Mouse (Mus musculus): Measurements from ENCODE around the gene Macf1. TPM values are rescaled to one million over a fixed set of nuclear protein-coding genes. Genes with fewer than 3 reads are reported as not detected.
"Not testable (repeated sequence)": the region's sequence is repeated elsewhere in the genome, so short reads cannot be mapped to it uniquely, and the experiment has no call there.

The Macf1 gene
- total RNA-seq, 2 experiments from 2014 or later = 49.0 to 55.4 TPM

DNA sequence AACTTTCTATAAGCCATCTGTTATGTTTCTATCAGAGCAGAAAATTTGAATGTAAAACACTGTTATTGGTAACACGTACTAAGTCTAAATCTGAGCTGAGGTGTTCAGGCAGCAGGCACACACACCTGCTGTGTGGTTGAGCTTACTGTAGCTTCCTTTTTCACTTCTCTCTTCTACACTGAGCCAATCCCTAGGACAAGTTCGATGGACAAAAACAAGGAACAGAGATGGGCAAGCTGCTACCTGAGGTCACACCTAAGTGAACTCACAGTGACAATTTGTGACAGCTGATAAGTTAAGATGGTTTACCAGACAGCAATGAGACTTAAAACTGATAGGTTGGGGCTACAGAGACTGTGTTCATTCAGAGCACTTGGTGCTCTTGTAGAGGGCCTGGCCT lies 125.7 kb downstream of the Macf1 start:
- DNase-seq (ENCODE audit: low spot score) = no peak

DNA sequence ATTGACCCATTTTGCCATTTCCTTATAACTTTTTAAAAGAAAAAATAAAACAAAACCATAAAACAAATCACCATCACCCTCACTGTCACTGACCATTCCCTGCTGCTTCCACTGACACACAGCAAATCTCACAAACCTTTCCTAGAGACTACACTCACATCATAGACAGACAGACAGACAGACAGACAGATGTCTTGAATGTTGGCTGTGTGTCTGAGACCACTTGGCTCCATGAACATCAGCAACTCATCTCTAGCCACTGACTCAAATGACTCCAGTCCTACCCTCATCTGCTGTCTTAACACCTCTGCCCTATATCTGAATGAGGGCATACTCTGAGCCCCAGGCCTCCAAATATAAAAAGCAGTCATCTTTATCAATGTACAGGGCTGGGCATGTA lies 128.9 kb downstream of the Macf1 start:
- DNase-seq (ENCODE audit: low spot score) = no peak

DNA sequence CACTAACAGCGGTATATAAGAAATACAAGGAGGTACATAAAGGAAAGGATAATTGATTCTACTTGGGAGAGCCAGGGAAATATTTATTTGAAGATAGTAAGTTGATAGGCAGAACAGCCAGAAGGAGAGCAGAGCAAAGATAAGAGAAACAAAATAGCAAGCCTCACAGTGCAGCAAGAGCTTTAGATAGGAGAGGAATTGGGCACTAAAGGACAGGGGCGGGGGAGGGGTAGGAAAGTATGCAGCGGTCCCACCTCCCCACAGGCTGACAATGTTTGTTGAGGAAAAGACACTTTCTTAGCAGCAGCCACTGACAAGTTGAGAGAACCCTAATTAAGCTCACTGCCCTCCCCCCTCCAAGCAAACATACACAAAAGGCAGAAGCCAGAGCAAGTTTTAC lies 131.5 kb downstream of the Macf1 start:
- no peak for DNase-seq (ENCODE audit: low spot score)

DNA sequence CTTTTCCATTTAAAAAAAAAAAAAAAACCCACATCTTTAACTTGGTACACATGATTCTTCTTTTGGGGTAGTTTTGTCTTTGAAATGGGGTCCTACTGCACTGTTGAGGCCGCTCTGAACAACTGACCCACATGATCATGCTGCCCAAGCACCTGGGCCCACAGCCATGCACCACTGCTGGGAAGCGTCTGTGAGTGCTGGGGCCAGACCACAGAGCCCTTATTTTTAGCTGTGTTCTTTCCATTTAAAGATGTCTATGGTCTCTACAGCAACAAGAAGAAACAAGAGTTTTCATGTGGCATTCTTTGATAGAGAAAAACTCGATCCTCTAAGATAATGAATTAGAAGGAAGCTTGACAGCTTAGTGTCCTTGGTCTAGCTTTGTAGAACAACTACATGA lies 135.8 kb downstream of the Macf1 start:
- DNase-seq (ENCODE audit: low spot score) = no peak

DNA sequence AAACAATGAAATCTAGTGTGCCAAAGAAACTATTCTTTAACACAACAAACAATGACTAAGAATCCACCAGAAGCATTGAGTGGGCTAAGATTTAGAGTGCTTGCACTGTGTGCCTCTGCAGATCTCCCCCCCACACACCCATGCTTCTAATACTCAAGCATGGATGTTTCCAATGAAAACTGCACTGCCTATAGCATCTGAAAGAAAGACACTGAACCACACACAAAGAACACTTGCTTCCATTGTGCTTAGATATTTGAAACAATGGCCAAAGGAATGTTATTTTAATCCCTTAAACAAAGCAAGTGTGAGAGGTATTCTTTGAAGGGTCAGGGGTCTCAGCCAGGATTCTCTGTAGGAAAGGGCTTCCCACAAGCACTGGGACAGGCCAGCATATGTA lies 140.5 kb downstream of the Macf1 start:
- DNase-seq (ENCODE audit: low spot score) = no peak

DNA sequence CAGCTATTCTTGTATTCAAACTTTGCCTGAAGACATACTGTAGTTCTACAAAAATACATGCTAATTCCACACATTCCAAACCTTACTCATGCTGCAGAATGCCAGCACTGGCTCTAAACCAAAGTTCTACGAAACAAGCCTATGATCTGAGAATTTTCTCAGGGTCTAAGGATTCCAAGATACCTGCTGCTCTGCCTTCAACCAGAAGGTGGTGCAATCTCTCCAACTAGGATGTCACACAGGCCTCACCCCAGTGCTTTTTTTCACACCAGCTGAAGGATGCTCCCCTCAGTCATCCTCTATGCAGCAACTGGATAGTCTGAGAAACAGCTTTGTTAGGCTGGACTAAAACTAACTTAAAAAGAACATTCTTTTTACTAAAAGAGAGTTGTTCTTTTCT lies 148.9 kb downstream of the Macf1 start:
- DNase-seq (ENCODE audit: low spot score) = peak; percentile 64

DNA sequence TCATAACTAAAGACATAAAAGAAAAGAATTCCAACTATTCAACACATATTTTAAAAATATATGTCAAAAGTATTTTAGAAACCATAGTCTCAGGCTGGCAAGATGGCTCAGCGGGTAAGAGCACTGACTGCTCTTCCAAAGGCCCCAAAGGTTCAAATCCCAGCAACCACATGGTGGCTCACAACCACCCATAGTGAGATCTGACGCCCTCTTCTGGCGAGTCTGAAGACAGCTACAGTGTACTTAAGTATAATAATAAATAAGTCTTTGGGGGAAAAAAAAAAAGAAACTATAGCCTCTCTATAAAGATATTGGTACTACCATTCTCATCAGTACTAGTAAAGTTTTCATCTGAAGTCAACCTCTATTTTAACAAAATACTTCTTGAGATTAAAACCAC lies 152.2 kb downstream of the Macf1 start:
- no peak for DNase-seq (ENCODE audit: low spot score)

DNA sequence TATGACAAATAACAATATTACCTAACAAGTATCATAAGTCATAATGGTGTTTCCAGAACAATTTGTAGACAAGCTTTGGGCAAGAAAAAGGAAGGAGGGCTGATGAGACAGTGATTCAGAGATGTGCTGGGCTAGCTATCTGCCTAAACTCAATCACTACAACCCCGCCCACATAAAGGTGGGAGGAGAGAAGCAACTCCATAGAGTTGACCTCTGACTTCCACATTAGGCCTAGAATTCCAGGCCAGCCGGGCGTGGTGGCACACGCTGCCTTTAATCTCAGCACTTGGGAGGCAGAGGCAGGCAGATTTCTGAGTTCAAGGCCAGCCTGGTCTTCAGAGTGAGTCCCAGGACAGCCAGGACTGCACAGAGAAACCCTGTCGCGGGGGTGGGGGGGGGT lies 153.2 kb downstream of the Macf1 start:
- DNase-seq (ENCODE audit: low spot score) = no peak

DNA sequence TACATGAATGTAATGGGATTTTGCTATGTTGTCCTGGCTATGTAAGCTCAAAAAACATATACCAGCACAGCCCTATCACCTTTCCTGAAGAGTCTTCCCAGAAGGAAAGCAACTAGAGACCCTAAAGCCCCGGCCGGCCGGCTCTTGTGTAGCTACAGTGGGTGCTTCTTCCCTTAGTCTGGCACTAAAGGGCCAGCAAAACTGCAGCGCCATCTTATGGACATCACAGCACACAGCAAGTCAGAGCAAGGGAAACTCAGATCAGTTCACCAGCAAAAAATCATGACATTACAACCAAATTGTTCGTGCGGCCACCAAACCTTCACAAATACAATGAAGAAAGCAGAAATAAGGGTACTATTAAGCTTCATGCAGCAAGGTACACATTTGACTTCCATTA lies 154.9 kb downstream of the Macf1 start:
- peak; percentile 44 for DNase-seq (ENCODE audit: low spot score)

DNA sequence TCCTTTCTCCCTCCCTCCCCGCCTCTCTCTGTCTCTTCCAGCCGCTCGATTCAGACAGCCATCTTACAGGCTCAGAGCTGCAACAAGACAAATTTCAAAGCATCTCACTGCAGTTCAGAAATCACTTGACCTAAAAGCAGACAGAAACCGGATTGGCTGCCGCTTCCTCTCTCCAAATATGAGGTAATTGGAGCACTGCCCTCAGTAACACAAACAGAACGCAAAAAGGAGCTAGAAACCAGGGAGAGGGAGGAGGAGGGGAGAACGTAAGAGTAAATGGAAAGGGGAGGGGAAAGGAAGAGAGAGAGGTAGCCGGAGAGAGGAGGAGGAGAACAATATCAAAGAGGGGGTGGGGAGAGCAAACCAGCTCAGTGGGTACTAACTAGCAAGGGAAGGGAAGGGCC lies 156.6 kb downstream of the Macf1 start:
- DNase-seq (ENCODE audit: low spot score) = peak; percentile 22

DNA sequence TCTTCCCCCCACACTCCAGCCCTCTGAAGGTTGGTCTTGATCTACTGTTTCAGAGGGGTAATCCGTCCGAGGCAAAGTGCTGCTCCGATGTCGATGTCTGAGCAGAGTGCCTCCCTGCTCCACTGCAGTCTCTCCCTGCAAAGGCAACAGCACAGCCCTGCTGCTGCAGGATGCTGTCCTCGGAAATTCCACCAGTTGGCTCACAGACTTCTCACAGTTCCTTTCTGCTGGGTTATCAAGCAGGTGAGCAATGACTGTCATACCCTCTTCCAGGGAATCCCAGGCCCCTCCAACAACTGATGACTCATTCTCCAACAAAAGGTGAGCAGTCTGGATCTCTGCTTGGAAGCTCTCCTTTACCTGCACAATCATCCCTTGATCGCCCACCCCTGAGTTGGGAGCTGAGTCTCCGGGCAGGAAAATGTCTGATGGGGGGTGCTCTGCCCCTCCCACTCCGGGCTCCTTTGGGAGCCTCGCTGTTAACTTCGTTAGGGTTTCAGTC lies 157.3 kb downstream of the Macf1 start:
- no peak for DNase-seq (ENCODE audit: low spot score)

DNA sequence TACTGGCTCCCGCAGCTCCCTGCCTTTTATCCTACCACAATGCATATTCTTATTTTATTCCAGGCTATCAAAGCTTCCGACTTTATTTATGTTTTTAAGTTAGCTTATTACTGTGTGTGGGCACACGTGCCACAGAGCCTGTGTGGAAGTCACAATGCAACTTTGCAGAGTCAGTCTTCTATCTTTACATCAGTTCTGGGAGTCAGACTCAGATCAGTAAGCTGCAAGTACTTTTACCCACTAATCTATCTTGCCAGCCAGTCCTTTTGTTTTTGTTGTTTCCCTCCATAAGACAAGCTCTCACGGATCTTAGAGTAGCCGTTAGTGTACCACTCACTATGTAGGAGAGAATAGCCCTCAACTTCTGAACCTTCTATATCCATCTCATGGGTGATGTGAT lies 159.4 kb downstream of the Macf1 start:
- no peak for DNase-seq (ENCODE audit: low spot score)

DNA sequence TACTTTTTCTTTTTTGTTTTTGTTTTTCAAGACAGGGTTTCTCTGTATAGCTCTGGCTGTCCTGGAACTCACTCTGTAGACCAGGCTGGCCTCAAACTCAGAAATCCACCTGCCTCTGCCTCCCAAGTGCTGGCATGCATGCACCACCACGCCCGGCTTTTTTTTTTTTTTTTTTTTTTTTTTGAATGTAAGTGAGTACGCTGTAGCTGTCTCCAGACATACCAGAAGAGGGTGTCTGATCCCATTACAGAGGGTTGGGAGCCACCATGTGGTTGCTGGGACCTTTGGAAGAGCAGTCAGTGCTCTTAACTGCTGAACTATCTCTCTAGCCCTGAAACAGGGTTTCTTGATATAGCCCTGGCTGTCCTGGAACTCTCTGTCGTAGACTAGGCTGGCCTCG lies 164.0 kb downstream of the Macf1 start:
- not testable (repeated sequence) for DNase-seq (ENCODE audit: low spot score)

DNA sequence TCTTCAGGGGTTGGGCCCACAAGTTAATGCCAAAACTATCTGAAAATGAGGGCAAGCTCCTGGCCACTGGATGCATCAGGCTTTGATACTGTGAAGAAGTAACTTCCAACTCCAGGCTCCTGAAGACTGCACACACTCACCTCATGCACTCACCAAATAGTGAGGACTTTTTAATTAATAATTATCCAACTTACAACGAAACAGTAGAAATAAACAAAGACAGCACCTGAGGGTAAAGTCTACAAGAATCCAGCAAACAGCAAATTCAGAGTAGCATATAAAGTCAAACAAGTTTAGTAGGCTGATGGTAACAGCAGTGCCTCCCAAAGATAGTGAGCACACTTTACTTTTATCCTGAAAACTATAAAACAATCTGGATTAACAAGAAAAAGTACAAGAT lies 168.5 kb downstream of the Macf1 start:
- no peak for DNase-seq (ENCODE audit: low spot score)

DNA sequence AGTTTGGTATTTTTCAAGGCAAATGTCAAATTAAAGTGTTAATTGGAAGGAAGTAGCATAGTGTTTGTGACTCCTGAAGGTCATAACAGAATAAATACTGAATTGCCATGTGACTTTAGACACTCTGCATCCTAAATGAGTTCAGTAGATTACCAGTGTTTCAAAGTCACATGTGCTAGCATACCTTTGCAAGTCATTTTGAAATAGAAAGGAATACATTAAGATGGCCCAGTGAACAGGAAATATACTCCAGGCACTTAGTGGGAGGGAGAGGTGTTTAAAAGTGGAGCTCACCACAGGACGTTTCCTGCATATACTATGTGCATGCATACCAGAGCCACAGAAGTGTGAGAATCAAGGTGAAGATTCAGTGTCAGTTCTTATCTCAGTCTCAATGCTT lies 174.0 kb downstream of the Macf1 start:
- DNase-seq (ENCODE audit: low spot score) = no peak

DNA sequence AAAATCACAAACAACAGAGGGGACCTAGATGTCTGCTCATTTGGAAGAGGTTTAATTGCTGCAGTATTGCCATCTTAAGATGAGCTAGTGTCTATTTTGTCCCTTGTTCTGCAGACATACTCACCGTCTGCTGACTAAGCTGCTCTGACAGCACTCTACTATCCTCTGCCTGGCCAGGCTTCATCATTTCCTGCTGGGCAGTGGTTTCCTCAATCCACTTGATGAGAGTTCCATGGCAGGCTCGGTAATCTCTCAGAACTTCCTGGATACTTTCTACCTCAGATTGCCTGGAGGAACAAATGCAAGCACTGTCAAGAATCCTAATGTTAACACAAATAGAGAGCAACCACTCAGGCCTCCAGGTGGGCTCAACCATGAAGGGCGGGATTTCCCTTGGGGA lies 195.1 kb downstream of the Macf1 start:
- DNase-seq (ENCODE audit: low spot score) = no peak

DNA sequence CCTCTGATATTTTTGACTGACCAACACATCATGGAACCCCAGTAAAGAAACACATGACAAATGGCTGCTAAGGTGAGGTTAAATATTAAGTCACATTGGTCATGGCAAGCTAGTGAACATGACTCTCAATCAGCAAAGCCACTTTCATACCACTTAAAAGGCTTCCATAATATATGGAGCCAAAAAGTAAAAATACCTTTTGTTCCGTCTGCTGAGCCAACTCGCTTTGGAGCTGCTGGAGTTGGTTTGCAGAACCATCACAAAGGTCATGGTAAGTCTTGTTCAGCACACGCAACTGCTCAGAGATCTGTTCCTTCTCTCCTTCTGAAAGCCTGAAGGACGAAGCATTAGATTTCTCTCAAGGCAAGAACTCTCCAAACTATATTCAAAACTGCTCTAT lies 204.2 kb downstream of the Macf1 start:
- DNase-seq (ENCODE audit: low spot score) = no peak

DNA sequence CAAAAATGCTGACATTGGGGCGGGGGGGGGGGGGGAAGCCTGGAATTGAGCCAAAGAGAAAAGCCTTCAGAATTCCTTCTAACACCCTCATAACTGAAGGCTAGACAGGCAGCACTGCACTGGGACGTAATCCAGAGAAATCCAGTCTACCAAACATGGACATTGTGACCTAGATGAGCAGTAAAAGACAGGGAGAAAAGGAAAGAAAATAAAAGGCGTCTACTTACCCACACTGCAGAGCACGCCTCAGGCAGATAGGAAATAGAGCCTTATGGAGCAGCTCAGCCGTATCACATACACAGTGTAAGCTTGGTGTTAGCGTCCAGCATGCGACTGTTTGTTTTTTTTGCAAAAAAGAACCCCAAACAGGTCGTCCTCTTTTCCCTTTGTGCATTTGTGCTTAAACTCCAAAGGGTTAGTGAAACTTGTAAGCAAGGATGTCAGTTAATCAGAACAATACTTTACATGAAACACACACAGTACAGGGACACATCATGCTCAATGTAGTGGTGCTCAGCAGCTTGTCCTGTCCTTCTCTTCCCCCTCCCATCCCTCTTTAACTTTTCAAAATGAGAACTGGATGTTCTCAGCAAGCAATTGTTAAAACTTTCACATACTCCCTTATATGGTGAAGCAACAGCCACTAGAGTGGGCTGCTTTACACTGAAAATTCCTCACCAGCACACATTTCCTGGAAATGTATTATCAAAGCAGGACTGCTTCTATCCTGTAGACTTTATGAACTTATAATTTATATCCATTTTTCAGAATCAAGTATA lies 205.3 kb downstream of the Macf1 start:
- no peak for DNase-seq (ENCODE audit: low spot score)

DNA sequence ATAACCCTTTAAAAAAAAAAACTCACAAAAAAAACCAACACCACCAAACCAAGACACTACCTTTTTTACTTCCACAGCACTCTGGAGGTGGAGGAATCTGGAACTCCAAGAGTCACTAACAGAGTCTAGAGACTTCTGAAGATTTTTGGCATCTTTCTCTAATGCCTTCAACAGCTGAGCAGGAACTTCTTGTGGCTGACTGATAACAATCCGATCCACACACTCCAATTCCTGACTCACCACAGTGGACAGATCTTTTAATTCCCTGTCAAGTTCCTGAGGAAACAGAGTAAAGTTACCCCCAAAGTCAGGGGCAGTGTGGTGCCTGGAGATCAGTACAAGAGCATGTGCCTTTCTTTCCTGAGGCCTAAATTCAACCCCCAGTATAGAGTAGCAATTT lies 218.4 kb downstream of the Macf1 start:
- DNase-seq (ENCODE audit: low spot score) = no peak

DNA sequence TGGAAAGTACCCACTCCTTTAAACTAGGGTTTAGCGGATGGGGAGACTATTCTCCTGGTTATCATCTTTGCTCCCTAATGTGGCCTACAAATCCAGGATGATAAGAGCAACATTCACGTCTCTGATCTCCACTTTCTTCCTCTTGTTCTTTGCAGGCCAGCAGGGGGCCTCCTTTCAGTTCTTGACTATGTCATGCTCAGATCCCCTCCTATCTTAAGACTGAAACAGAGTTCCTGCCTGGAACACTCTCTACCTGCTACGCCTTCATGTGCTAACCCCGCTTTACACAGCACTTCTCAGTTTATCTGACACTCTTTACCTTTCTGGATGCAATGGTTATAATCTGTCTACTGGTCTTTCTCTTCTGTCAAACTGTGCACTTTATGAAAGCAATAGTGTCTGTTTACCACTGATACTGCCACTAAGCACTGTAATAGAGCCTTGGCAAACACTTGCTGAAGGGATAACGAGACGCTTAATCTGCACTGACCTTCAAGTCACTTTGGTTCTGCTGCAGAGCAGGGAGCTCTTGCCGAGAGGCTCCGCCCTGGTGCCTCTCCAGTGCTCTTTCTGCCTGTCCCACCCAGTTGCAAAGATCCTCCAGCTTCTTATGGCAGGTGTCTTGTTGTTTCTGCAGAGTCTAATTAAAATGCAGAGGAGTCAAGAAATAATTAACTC lies 223.4 kb downstream of the Macf1 start:
- DNase-seq (ENCODE audit: low spot score) = no peak

DNA sequence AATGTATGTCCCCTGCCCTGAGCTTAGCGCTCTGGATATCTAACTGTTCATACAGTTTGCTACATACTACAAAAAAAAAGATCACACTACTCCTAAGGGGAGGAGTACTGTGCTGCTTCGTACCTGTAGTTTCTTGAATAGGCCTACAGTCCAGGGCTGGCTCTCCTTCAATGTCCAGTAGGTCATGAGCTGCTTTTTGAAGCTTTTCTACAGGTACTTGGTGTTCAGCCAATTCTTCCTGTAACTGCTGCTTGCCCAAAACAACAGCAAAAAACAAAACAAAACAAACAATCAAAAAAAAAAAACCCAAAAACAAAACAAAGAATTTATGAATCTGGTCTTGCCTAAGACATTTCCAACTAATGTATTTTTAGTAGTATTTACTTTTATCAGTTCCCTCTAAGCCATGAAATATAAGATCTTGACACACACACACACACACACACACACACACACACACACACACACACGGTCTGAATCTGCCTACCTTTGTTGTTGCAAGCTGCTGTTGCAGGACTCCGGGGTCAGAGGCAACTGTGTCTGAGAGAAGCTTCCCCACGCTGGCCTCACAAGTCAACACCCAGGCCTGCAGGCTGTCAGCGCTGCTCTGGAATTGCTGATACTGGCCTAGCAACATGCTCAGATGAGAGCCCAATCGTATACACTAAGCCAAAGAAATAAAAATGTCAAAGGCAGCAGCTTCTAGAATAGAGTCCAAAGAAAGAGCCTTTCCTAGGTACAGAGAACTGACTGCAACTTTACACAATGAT lies 229.1 kb downstream of the Macf1 start:
- no peak for DNase-seq (ENCODE audit: low spot score)

DNA sequence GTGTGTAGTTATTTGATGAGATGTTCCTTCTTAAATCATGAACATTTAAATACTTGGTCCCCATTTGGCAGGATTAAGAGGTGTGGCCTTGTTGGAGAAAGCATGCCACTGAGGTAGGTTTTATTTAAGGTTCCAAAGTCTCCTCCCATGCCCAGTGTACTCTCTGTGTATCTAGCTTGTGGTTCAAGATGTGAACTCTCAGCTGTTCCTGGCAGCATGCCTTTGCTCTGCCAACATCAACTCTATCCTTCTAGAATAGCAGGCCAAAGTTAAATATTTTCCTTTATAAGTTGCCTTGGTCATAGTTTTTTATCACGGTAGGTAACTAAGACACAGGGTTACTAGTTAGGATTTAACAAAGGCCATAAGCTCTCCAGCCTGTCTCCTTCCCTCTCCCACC lies 230.4 kb downstream of the Macf1 start:
- DNase-seq (ENCODE audit: low spot score) = no peak

All from gastrocnemius, adult 18-20 months (tissue).